Mouse (Mus musculus): ENCODE measurements around the gene Alg9.

Alg9 gene

DNA sequence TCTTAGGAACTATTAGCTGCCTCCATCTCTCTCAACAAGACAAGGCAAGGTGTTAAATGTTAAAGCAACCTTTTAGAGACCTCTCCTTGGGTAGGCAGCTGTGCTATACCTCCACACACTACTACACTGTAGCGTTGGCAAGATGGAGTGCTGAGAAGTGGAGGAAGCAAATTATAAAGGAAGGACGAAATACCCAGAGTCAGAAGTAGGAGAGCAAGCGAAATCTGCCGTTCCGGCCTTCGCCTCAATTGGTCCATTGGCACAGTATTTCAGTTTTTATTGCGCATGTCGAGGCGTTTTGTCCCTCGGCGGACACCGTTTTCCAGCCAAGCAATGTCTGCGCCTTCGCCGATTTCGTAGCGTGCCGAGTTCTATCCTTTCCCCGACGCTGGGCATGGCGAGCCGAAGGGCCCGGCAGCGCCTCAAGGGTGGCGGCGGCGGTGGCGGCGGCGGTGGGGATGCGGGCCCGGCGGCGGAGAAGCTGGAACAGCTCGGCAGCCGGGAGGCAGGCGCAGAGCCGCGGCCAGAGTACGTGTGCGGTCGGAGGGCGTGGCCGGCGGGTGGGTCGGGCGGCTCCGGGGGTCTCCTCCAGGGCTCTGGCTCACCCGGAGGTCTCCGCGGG is at the start of gene Alg9, which contains the start of gene 1110032A03Rik:
TSS of gene Alg9 (plus strand) at position 29 of the 622 bp plus-strand sequence.
TSS of gene 1110032A03Rik (minus strand) at position 530 of the 622 bp plus-strand sequence.
- DNase-seq: peak; percentile 70 to 89

DNA sequence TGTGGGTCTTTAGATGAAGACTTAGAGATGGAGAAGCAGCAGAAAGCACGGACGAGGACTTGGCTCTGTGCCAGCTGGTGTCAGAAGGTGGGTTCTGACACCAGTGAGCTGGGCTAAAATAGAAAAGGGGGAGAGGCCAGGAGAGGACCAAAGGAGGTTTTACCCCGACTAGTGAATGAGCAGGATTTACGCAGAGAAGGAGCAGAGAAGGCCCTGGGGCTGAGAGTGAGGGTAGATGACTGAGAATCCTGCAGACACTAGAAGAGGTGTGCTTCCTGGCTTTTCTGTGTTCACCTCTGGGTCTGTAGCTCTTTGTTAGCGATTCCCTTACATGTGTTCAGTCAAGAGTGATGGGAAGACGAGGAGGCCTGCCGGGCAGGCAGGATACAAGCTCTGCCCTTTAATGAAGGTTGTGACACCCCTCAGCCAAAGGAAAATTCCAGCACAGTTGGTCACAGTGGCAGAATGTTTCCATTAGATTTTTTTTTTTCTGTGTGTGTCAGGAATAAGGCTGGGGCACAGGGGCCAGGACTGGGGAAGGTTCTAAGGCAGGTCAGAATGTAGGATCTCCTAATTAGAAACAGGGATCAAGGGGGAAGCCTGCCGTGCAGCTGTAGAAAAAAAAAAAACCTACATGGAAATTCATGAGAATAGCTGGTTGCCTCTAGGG is 48.8 kb upstream of the Alg9 start:
- DNase-seq: no peak

DNA sequence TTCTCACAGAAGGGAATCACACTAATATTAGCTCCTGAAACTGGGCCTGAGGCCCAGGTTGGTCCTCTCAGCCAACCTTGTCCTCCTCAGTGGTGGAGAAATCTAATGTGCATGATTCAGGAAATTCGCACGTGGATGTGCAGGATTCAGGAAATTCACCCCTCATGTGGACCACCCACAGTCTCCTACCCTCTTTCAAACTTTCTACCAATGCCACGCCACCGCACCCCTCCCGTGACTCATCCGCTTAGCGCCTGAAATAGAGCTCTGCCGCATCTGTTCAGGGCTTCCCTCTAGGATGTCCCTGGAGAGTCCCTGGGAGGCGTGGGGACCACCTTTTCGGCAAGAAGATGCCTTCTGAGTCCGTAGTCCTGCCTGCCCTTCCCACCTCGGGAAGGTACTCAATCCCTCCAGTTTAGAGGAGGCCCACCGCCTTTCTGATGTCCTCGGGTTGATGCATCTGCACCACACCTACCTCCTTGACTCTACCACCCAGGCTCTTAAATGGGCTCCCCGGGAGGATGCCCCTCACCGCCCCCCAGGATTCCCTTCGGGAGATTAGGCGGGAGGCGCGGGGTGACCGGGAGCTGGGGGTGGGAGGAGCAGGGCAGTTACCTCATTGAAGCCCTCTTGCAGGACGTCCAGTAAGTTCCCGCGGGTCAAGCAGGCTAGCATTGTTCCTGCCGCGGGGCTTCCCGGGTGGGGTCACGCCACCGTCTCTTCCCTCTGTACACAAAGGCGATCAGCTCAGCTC is 47.5 kb upstream of the Alg9 start:
- DNase-seq: no peak

DNA sequence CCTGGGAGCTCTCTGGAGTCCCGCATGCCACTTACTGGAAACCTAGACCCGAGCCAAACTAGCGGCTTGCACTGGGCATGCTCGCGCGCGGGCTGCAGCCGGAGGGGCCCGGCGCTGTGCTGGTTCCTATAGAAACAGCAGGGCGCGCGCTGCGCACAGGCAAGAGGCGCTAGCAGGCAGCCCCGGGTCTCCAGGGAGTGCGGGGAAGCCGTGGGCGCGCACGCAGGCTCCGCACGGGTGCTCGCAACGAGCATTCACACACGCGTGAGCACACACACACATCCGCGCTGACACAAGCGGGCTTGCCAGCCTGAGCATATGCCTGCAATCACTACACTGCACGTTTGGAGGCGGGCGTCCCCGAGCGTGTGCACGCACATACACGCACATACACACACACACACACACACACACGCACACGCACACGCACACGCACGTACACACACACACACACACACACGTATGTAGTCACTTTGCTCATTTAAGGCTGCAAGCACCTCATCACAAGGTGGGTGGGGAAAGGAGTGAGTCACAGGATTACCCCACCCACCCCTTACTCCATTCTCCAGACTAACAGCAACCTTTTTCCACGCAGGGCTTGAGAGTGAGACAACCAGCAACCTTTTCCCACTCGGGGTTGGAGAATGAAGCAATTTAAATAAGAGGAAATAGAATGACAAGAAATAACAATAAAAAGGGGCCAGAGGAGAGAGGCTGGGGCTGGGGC is 46.7 kb upstream of the Alg9 start:
- DNase-seq: peak in 1 of 2 experiments; percentile 19

DNA sequence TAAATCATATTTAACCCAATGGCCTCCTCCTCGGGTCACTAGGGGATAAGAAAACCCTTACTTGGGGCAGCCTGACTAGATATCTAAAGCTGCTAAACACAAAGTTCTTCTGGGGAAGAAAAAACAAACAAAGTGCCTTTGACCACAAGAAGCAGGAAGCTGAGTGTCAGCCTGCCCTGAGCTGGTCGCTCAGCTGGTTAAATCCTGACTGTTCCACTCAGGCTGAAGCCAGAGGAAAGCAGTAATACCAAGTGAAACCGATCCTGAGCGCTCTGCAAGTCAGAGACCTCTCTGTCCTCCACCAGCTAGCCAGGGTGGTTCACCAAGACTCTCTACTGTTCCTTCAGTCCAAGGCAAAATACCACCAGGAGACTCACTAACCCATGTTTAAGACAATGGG is 45.2 kb upstream of the Alg9 start:
- DNase-seq: no peak

DNA sequence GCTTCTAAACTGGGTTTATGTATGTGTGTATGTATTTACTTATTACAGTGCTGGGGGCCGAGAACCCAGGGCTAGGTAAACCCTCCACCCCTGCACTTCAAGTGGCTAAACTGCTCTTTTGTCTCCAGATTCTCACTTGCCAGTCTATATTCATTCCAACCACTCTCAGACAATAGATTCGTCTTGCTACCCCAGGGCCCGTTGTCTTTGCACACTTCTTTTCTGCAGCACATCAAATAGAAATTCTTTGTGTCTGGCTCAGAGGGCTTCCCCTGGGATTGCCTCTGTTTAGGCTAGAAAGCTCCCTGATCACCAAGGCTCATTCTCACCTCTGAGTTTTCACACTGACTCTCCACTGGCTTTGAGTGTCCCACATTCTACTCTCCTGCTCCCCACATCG is 42.3 kb upstream of the Alg9 start:
- DNase-seq: no peak

DNA sequence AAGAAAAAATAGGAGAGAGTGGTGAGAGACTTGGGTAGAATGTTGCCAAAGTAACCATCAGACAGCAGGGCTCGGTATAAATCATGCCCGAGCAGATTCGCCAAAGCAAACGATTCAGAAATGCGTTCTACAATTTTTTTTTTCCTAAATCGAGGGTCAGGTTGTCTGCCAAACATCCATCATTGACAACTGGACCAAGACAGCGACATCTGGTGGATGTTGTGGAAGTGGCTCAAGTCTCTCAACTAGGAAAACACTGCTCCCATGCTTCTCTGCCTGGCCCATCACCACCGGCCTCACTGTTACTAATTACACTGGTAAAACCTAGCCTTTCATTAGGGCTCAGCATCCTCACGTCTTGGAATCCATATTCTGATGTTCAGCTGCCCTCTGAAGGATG is 39.8 kb upstream of the Alg9 start:
- peak in 1 of 2 experiments; percentile 26 for DNase-seq

DNA sequence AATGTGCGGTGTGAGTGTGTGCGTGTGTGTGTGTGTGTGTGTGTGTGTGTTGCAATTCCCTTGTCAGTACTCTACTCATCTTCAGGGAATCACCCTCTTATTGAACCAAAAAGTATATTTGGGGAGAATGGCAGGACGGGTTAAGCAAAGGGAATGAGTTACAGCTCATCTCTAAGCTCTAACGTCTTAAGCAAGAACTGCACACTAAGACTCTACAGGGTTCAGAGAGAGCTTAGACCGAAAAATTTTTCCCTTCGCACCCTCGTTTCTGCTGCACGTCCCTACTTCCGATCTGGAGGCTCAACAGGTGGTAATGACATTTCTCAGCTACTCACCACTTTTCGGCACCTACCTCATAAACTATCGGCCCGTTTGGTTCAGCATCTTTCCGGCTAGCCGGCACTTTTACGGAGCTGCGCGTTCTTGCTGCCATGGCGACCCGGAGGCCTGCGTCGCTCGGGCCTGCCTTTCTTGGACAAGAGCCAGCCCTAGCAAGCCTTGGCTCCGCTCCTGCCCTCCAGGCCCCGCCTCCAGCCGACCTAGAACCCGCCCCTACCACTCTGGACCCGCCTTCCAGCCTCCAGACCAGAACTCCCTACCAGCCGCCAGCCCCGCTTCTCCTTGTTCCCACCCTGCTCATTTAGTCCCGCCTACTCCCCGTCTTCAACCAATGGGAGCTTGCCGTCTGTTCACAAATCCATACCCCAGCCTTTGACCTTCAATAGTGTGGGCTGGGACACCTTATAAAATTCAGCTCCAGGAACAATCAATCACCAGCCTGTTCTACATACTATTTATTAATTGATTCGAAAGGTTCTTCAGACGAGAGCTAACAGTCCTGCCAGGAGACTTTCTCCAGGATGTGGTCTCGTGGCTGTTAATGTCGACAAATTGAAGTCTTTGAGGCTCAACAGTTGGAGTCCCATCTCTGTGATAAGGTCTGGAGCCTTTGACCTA is 35.6 kb upstream of the Alg9 start, which contains the start of gene Dixdc1:
TSS of gene Dixdc1 (minus strand) at position 604 of the 957 bp plus-strand sequence.
- peak; percentile 76 to 78 for DNase-seq

DNA sequence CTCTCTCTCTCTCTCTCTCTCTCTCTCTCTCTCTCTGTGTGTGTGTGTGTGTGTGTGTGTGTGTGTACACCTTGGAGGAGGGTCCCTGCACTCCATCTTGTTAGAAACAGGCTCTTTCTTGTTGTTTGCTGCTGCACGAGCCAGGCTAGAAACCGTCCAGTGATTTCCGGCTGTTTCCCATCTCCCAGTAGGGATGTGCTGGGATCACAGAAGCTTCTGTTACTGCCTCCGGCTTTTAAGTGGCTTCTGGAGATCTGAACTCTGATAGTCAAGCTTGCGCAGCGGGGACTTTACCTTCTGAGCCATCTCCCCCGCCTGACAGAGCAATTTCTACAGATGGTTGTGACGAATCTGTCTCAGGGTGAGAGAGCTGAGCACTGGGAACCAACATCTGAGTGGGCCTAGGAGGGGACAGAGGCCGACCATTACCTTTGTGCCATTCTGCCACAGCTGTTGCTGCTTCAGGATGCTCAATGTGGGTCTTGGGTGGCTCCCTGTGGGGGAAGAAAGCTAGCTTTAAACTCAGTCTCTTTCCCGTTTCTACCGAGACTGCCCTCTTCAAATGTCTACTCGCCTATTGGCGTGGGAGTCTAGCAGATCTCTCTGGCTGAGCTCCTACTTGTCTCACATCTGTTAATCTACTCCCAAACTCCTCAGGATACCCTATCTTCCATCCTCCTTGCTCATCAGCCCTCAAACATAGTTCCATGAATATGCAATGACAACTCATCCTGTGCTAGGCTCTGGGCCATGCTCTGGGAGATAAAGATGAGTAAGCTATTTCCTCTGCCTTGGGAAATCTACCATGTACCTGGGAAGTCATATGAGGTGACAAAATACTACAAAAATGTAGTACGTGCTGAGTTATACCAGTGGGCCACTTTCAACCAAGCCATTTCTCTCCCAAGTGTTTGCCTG is 33.7 kb upstream of the Alg9 start:
- DNase-seq: no peak

DNA sequence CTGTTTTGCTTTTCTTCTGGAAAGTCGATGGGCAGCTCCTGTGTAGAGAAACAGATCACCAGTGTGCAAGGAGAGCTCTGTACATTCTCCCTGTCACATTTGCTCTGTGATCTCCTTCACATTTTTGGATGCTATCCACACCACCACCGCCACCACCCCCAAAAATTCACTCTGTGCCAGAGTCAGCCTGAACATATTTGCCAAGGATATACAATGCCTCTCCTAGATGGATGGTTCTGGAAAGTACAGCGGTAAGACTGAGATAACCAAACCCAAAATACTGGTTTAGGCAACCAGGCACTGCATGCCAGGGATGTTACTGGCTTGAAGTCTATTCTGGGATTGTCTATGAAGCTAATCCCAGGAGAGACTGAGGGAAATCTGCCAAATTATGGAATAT is 32.6 kb upstream of the Alg9 start:
- DNase-seq: no peak

DNA sequence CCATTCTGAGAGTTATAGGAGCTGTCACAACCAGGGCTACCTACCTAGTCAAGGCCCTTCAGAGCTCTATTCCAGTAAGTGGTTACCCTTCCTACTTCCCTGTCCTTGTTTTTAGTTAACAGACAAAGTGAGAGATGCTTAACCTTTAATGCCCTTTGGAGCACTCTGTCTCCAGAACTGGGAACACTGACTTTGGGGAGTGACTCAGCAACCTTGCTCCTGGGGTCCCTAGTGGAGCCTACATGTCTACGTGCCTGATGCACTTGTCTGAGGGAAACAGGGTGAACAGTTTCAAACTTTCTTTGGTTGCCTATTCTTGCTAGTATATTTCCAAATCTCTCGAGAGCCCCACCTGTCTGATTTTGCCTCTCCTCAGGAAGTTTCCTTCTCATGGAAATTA is 32.1 kb upstream of the Alg9 start:
- DNase-seq: no peak

DNA sequence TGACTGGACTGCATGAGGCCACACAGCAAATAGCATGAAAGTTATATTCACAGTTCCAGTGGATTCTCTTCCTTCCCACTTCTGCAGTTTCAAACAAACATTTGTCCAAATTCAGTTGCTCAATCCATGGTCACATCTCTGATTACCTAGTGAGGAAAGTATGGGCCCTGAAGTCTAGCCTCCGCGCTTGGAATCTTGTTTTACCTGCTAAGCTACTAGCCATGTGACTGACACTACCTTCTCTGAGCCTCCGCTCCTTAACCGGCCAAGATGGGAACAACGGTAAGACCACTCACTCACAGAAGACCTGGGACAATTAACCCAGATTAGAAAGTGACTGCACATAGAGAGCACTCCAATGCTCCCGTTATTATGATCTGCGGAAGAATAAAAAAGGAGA is 29.0 kb upstream of the Alg9 start:
- DNase-seq: no peak

DNA sequence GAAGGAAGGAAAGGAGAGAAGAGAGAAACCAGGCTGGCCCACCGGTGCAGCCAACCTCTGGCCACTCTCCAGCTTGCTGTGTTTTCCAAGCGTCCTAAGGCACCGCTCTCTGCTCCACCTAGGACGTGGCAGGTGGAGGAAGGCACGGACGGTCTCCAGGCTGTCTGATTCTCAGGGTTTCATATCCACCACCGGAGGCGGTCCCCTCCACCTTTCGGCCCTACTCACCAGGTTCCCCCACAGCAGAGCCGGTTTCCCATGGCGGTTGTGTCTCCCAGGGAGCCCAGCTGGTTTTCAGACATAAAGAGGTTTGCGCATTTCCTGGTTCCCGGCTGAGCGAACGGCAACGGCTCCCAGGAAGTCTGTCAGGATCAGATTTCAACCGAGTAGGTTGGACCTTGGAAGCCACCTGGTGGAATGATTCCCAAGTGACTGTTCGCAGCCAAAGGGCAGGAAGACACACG is 28.6 kb upstream of the Alg9 start, which contains the start of gene 2310030G06Rik:
TSS of gene 2310030G06Rik (minus strand) at position 323 of the 464 bp plus-strand sequence.
- no peak for DNase-seq

DNA sequence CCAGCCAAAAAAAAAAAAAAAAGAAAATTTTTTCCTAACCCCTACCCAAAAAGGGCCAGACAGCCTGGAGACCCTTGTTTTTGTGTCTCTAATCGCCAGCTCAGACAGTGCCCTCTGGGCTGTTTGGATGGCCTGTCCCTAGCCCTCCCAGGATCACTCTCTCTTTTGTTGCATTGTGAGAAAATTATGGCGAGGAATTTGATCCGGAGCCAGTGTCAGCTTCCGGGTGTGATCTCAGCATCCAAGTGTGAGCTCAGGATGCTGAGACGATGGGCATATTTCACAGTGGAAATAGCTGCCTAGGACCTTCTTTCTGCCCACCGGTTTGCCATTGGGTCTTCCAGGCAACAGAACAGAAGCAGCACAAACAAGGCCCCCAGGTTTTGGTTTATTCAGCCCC is 24.1 kb upstream of the Alg9 start:
- no peak for DNase-seq

DNA sequence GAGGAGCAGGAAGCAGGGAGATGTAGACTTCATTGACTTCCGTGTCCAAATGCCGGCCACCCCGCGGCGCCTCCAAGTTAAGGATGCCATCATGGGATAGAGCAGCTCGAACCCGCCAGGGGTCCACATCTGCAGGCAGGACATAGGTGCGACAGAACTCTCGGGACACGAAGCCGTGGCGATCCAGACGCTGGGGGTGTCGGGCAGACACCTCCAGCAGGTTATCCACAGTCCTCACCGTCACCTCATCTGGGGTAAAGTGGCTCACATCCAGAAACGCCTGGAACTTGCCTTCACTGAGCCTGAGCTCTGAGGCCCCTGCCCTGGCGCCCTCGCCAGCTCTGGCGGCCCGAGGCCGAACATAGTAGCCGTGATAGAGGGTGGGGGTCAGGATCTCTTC is 23.5 kb upstream of the Alg9 start, which contains the start of gene Cryab:
TSS of gene Cryab (plus strand) at position 3 of the 400 bp plus-strand sequence.
- DNase-seq: no peak

DNA sequence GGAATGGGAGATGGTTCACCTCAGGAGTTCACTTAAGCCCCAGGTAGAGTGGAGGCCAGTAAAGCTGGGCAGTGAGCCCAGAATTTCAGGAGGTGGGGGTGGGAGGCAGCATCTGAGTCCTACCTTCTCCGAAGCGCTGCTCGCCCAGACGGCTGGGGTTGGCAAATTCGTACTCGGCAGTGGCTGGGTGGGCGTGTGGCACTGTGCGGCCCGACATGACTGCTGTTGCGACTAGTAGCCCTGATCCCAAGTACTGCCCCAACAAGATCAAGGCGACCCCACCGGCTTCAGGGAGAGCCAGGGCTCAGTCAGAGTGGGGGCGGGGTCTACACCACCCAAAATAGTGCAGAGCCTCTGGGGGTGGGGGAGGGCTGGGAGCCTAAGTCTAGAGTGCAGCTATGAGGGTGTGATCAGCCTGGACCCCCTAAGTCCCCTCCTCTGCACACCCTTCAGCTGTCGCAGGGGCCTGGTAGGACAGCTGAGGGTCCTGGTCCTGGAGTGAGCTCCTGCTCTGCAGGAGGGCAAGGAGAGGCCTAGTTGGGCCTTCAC is 22.7 kb upstream of the Alg9 start, which contains the start of gene Hspb2:
TSS of gene Hspb2 (minus strand) at position 301 of the 549 bp plus-strand sequence.
- no peak for DNase-seq

DNA sequence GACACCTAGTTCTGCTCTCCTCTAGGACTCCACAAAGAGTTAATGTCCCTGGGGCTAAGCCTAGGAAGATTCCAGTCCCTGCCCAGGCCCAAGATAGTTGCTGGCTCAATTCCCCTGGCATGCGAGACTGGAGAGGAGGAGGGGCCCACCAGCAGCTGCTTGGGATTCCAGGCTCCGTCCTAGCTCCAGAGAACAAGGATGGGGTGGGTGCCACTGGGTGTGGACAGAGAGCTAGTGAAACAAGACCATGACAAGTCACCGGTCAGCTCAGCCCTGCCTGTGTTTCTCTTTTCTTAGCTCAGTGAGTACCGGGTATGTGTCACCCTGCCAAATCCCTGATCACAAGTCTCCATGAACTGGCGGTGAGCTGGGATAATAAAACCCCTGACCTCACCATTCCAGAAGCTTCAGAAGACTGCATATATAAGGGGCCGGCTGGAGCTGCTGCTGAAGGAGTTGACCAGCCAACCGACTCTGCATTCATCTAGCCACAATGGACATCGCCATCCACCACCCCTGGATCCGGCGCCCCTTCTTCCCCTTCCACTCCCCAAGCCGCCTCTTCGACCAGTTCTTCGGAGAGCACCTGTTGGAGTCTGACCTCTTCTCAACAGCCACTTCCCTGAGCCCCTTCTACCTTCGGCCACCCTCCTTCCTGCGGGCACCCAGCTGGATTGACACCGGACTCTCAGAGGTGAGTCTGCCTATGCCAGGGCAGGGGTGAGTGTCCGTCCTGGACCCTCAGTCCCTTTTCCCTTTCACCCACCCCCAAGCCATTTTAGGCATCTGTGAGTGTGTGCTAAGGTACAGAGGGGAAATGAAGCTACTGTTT is 21.8 kb upstream of the Alg9 start:
- no peak for DNase-seq

DNA sequence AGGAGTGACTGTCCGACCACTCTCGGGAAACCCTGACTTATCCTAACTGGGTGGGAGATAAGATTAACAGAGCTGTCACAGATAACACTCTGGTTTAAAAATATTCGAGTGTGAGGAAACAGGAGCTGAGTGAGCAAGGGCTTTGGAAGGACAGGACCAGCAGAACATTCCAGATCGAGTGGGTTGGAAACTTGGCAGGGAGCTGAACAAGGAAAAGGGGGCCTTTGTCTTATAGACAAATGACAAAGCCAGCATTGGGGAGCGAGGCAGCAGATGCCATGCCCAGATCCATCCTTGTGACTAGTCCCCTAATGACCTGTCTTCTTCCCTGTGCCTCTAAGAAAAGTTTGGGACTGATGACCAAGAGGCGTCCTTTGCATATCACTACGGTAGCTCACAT is 20.9 kb upstream of the Alg9 start:
- no peak for DNase-seq

DNA sequence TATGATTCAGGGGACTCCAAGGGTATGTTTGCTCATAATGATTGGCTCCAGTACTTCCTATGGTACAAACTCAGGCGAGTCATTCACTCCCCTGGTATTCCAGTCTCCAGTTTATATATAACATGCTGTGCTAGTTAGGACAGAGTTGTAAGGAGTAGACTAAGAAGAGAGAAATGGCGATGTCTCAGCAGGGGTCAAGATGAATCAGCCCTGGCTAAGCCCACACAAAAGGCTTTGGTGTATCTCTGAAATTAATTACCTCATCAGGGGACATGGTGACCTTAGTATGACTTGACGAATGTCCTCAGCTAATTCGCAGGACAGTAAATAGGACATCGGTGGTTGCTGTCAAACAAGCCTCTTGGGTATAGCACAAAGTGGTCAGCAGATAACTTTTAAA is 18.1 kb upstream of the Alg9 start:
- no peak for DNase-seq
